Mouse (Mus musculus): ENCODE measurements around the gene Kif14. TPM values are rescaled to one million over a fixed set of nuclear protein-coding genes. Genes with fewer than 3 reads are reported as not detected.

The Kif14 gene
- total and polyA plus RNA-seq, 3 experiments: 6.5 to 15.8 TPM; not detected in 1

GRCm38 (mm10) chr1:136561823-136562222, 95.7 kb downstream of the Kif14 start:
- Histone ChIP-seq H3K9ac (ENCODE audit: control insufficient read depth, low read depth, low read length, poor library complexity, severe bottlenecking) (no peak overlapping the region), H3K4me1 (ENCODE audit: control insufficient read depth in 1 of 2, insufficient read depth in 2 of 2, low read length in 2 of 2) (no peaks in the 10 kb centered on the region), H3K27ac (ENCODE audit: control insufficient read depth, low read depth, low read length) (no peak overlapping the region), H3K36me3 (ENCODE audit: control insufficient read depth in 1 of 2, insufficient read depth in 2 of 2, low read length in 2 of 2) (no peaks in the 10 kb centered on the region), H3K9me3 (replicated peaks; ENCODE audit: insufficient read depth, low read length) (no peaks in the 10 kb centered on the region), H3K4me3 (ENCODE audit: control insufficient read depth in 1 of 2, insufficient read depth in 1 of 2, low read depth in 2 of 2, low read length in 2 of 2) (no peak overlapping the region), H3K79me2 (ENCODE audit: control insufficient read depth, insufficient read depth, low read length, poor library complexity) (no peaks in the 10 kb centered on the region), H3K27me3 (ENCODE audit: control insufficient read depth in 1 of 2, insufficient read depth in 2 of 2, low read length in 2 of 2) (no peaks in the 10 kb centered on the region; a peak in 1 of 4 replicates)
- no peak for DNase-seq (ENCODE audit: low read depth, low spot score)
- TF ChIP-seq MEF2A (IDR thresholded peaks at IDR 0.05; ENCODE audit: extremely low read depth, insufficient replicate concordance, low read depth, low read length, poor library complexity, severe bottlenecking): no peak
- no peak for TF ChIP-seq ZMIZ1 (IDR thresholded peaks at IDR 0.05; ENCODE audit: low read depth, low read length)
- no peak for TF ChIP-seq MXI1 (IDR thresholded peaks at IDR 0.05; ENCODE audit: low read depth, low read length)
- TF ChIP-seq MAFK (IDR thresholded peaks at IDR 0.05; ENCODE audit: borderline replicate concordance, low read depth, low read length): no peak
- TF ChIP-seq POLR2A (IDR thresholded peaks at IDR 0.05; ENCODE audit: control insufficient read depth in 1 of 2, insufficient read depth in 1 of 2, low read depth in 1 of 2, low read length in 2 of 2, poor library complexity in 1 of 2): no peak
- no peak for TF ChIP-seq MAX (IDR thresholded peaks at IDR 0.05; ENCODE audit: low read length)
- no peak for TF ChIP-seq CHD2 (IDR thresholded peaks at IDR 0.05; ENCODE audit: low read length)
- TF ChIP-seq TAL1 (IDR thresholded peaks at IDR 0.05; ENCODE audit: low read length): no peak
- TF ChIP-seq KAT2A (conservative IDR thresholded peaks at IDR 0.05; ENCODE audit: low read depth, low read length): no peak
- TF ChIP-seq MYC (IDR thresholded peaks at IDR 0.05; ENCODE audit: low read depth, low read length): no peak
- TF ChIP-seq MYB (IDR thresholded peaks at IDR 0.05; ENCODE audit: low read depth, low read length): no peak

- H3K79me2 ChIP-seq (ENCODE audit: control insufficient read depth, insufficient read depth, low read length, poor library complexity): no peaks in the 10 kb centered on the region
- H3K4me1 ChIP-seq (ENCODE audit: control insufficient read depth in 1 of 2, insufficient read depth in 2 of 2, low read length in 2 of 2): no peaks in the 10 kb centered on the region
- H3K27ac ChIP-seq (ENCODE audit: control insufficient read depth, low read depth, low read length): no peak overlapping the region
- H3K4me3 ChIP-seq (ENCODE audit: control insufficient read depth in 1 of 2, insufficient read depth in 1 of 2, low read depth in 2 of 2, low read length in 2 of 2): no peak overlapping the region
- TF ChIP-seq NRF1 (IDR thresholded peaks at IDR 0.05; ENCODE audit: insufficient read depth, low read depth, low read length, poor library complexity, severe bottlenecking): no peak
- no peak for TF ChIP-seq KAT2A (conservative IDR thresholded peaks at IDR 0.05; ENCODE audit: low read depth, low read length)
- no peak for TF ChIP-seq BHLHE40 (IDR thresholded peaks at IDR 0.05; ENCODE audit: borderline replicate concordance, low read depth, low read length)
- no peak for TF ChIP-seq ZNF384 (IDR thresholded peaks at IDR 0.05; ENCODE audit: low read depth, low read length)
- no peak for TF ChIP-seq MAX (IDR thresholded peaks at IDR 0.05; ENCODE audit: low read length)
- no peak for TF ChIP-seq MAFK (IDR thresholded peaks at IDR 0.05; ENCODE audit: borderline replicate concordance, low read depth, low read length)
- TF ChIP-seq RAD21 (IDR thresholded peaks at IDR 0.05; ENCODE audit: low read depth, low read length): no peak
- H3K9ac ChIP-seq (ENCODE audit: control insufficient read depth, low read depth, low read length, poor library complexity, severe bottlenecking): no peak overlapping the region
- H3K36me3 ChIP-seq (ENCODE audit: control insufficient read depth in 1 of 2, insufficient read depth in 2 of 2, low read length in 2 of 2): no peaks in the 10 kb centered on the region
- no peak for DNase-seq (ENCODE audit: low read depth, low spot score)
- no peaks in the 10 kb centered on the region for H3K9me3 ChIP-seq (replicated peaks; ENCODE audit: insufficient read depth, low read length)
- H3K27me3 ChIP-seq (ENCODE audit: control insufficient read depth in 1 of 2, insufficient read depth in 2 of 2, low read length in 2 of 2): no peaks in the 10 kb centered on the region; a peak in 1 of 4 replicates
Measured at GRCm38 (mm10) chr1:136563149-136563548, 97.0 kb downstream of the Kif14 start.
